Mouse (Mus musculus) G1E-ER4 (cell line): ENCODE data around the gene Tgfb1. TPM values are rescaled to one million over a fixed set of nuclear protein-coding genes. Genes with fewer than 3 reads are reported as not detected.

Experiments
- GATA1 ChIP-seq: IDR thresholded peaks from one replicate; pipeline ENCODE4 v1.8.0; 2012; ENCODE audit warnings: low read length, inconsistent platforms
- polyA plus RNA-seq: library from polyadenylated mRNA; stranded (reverse); fragments of >175 nt; gene quantifications from 2 replicates; pipeline ENCODE4 v1.2.3, GENCODE M21; 2012

Gene Tgfb1
- polyA plus RNA-seq, 1 experiment = 2,011 TPM

DNA sequence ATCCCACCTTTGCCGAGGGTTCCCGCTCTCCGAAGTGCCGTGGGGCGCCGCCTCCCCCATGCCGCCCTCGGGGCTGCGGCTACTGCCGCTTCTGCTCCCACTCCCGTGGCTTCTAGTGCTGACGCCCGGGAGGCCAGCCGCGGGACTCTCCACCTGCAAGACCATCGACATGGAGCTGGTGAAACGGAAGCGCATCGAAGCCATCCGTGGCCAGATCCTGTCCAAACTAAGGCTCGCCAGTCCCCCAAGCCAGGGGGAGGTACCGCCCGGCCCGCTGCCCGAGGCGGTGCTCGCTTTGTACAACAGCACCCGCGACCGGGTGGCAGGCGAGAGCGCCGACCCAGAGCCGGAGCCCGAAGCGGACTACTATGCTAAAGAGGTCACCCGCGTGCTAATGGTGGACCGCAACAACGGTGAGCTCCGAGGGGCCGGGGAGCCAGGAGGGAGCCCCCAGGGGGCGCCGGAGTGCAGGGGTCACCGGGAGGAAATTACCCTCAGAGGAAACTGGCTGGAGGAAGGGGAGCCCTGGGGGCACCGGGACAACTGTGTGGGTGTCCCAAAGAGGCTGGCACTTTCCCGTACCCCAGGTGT, 1.1 kb downstream of the Tgfb1 start:
- TF ChIP-seq GATA1 = no peak

DNA sequence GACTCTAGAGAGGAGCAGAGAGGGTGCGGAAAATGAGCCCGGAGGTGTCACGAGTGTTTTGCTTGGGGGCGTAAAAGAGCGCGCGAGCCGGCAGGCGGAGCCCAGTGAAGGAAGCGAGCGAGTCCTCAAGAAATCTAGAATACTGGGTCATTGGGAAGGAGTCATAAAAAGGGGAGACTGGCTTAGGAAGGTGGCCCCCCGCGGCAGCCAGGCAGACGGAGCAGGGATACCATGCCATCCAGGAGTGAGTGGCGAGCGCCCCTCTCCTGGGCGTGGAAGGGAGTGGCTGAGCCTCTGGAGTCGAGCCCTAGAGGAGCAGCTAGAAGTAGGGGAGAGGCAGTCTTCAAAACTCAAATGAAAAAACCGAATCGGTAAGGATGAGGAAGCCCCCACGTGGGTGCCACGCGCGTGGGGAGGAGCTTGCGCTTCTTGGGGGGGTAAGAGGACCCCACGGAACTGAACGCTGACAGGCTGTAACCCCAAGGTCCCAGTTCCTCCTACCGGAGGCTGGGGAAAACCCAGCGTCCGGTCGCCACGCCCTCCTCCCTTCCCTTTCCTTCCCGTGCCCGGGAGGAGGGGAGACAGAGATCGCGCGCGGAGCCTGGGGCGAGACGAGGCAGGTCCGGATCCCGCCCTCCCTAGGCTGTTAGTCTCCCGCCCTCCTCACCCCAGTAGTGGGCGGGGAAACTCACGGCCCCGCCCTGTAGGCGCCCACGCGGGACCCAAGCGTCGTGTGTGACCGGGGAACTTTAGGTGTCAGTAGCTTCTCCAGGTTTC, 2.2 kb downstream of the Tgfb1 start:
- TF ChIP-seq GATA1 = no peak

GRCm38 (mm10) chr7:25689603-25690021, 2.8 kb downstream of the Tgfb1 start:
- TF ChIP-seq GATA1 = peak; percentile 85

DNA sequence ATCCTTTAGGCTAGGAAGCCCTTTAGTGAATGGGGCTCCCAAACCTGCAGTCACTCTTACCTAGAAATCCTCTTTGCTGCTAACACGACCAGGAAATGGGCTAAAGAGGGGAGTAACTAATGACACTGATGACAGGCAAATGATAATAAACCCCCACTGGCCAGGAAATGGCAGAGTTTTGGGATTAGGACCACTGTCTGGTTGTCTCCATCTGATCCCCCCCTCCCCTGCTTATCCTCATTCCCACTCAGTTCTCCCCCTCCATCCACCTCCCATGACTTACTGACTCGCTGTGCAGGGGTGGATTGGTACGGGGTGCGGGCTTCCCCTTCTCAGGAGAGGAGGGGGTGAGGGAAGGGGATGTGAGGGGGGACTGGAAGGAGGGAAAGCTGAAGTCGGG, 3.2 kb downstream of the Tgfb1 start:
- TF ChIP-seq GATA1 = no peak

DNA sequence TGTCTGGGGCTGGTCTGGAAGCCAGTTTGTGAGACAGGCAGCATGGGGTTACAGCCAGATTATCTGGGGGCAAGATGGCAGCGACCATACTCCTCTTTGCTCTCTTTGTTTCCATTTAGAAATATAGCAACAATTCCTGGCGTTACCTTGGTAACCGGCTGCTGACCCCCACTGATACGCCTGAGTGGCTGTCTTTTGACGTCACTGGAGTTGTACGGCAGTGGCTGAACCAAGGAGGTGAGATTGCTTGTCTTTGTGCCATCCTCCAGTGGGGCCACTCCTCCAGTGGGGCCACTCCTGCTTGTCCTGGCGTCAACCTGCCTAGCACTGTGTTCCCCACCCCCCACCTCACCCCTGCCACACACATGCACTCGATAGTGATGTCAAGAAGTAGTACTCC, 7.3 kb downstream of the Tgfb1 start:
- TF ChIP-seq GATA1 = no peak

DNA sequence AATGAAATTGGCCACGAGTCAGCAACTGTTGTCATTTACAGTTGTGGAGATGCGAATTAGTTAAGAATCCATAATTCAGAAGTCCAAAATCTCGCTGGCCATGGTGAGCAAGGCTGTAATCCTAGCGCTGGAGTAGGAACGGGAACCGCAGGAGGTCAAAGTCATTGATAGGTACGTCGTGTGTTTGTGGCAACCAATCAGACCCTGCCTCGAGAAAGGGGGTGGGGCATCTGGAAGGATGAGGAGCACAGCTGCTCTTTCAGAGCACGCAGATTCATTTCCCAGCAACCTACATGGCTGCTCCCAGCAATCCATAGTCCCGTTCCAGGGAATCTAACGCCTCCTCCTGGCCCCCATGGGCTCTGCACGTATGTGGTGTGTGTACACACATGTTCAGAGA, 13.0 kb downstream of the Tgfb1 start:
- TF ChIP-seq GATA1 = no peak

DNA sequence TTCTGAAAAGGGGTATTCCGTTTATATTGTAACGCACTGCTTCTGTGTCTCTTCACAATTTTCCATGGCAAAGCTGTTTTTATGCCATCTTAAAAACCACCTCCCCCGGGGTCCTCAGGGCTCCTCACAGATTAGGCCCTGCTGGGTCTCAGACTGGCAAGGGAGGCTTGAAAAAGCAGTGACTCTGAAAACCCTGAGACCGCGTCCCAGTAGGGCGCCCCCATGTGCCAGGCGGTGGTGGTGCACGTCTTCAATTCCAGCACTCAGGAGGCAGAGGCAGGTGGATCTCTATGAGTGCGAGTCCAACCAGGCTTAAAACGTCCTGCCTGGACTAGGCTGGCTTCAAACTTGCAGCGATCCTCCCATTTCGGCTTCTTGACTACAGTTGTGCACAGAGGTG, 13.9 kb downstream of the Tgfb1 start:
- no peak for TF ChIP-seq GATA1

DNA sequence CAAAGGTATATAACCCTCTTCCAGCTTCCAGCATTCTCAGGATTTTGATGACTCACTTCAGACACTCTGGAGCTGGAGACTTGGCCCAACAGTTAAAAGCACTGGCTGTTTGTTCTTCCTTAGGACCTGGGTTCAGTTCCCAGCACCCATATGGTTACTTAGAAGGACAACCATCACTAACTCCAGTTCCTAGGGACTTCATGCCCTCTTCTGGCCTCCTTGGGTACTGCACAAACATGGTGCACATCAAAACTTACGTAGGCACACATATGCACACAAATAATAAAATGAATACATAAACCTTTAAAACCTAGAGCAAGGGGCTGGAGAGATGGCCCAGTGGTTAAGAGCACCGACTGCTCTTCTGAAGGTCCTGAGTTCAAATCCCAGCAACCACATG, 15.5 kb downstream of the Tgfb1 start:
- TF ChIP-seq GATA1 = no peak

DNA sequence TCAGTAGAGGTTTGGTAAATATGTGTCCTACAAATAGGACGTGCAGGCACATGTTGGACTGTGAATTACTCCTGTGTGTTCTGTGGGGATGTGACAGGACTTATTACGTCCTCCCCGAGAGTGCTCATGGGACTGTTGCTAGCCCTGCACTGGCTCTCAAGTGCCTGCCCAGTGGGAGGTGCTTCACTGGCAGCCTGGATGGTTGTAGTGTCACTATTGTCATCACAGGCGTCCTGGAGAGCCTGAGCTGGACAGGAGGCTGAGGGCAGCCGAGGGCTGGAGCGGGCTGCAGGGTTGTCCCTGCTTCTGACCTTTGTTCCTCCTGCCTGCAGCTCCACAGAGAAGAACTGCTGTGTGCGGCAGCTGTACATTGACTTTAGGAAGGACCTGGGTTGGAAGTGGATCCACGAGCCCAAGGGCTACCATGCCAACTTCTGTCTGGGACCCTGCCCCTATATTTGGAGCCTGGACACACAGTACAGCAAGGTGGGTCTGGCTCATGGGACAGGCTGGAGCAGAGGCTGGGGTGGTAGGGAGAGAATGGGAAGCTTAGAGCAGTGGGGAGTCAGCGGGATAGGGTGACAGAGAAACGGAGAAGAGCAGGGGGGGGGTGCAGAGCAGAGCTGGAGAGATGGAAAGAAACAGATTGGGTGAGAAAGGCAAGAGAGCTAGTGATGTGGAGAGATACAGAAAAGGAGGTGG, 17.1 kb downstream of the Tgfb1 start:
- TF ChIP-seq GATA1 = no peak

DNA sequence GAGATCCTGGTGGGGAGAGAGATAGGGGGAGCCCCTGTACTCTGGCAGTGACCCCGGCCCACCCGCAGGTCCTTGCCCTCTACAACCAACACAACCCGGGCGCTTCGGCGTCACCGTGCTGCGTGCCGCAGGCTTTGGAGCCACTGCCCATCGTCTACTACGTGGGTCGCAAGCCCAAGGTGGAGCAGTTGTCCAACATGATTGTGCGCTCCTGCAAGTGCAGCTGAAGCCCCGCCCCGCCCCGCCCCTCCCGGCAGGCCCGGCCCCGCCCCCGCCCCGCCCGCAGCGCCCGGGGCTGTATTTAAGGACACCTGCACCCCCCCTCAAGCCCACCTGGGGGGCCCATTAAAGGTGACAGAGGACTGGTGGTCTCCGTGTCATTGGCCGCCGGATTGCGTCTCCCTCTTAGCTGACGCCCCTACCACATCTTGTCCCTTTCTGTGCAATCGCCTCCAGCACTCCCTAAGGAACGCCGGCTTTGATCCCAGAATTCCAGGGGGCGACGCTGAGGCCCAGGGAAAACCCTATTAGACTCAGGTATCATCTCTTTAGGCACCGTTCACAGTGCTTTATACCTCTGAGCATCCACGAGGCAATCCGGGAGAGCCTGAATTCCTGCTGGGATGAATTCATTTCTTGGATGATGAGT, 18.0 kb downstream of the Tgfb1 start:
- TF ChIP-seq GATA1 = no peak

DNA sequence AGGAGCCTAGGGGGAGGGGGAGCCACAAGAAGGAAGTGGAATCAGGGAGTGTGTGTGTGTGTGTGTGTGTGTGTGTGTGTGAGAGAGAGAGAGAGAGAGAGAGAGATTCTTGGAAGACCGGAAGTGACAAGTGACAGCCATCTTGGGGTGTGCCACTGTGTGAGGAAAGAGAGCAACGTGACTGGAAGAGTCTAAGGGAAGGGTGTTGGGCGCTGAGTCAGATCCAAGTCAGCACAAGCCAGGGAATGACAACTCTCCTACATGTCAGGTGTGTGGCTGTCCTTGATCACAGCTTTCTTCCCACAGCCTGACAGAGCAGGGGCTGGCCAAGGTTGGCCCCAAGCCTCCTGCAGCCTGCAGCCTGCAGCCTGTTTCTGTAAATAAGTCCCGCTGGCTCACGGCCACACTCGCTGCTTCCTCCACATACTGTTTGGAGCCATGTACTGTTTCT, 19.0 kb downstream of the Tgfb1 start:
- TF ChIP-seq GATA1 = no peak

- no peak for TF ChIP-seq GATA1
Measured at GRCm38 (mm10) chr7:25706578-25707170, 19.9 kb downstream of the Tgfb1 start.

DNA sequence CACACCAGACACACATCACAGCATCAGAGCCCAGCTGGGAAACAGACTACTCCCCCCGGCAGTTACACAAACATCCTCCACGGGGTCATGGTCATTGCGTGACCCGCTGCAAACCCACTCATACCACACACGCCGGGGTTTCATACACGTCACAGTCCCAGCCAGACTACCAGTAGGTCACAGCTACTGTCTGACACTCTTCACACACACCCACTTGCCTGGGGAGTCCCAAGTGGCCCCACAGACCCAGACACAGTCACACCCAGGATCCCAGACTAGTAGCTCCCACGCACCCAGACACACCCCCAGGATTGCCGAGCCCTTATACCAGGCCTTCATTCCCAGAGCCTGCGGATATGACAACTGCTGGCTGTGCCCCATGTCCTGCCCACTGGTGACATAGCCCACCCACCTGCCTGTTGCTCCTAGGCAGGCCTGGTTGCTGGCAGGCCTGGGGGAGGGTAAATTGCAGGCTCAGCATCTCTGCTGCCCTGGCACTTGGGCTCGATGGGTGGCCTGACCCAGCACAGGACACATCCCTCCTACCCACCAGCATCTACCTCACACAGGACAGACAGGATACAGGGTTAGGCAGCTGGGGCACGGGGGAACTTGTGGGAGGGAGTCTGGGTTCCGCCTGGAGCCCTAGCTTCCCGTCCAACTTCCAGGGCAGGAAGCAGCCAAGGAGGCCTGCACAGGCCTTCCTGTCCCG, 20.9 kb downstream of the Tgfb1 start:
- no peak for TF ChIP-seq GATA1

- no peak for TF ChIP-seq GATA1
Measured at GRCm38 (mm10) chr7:25709961-25710360, 23.2 kb downstream of the Tgfb1 start.

GRCm38 (mm10) chr7:25710519-25711130, 23.8 kb downstream of the Tgfb1 start:
- TF ChIP-seq GATA1 = no peak
